Mouse (Mus musculus): ENCODE data around the gene Gpr143.
A peak's percentile ranks its signal among the peaks of the same experiment; 100 is the strongest.
"Not testable (repeated sequence)": the region's sequence is repeated elsewhere in the genome, so short reads cannot be mapped to it uniquely, and the experiment has no call there.

The Gpr143 gene

DNA sequence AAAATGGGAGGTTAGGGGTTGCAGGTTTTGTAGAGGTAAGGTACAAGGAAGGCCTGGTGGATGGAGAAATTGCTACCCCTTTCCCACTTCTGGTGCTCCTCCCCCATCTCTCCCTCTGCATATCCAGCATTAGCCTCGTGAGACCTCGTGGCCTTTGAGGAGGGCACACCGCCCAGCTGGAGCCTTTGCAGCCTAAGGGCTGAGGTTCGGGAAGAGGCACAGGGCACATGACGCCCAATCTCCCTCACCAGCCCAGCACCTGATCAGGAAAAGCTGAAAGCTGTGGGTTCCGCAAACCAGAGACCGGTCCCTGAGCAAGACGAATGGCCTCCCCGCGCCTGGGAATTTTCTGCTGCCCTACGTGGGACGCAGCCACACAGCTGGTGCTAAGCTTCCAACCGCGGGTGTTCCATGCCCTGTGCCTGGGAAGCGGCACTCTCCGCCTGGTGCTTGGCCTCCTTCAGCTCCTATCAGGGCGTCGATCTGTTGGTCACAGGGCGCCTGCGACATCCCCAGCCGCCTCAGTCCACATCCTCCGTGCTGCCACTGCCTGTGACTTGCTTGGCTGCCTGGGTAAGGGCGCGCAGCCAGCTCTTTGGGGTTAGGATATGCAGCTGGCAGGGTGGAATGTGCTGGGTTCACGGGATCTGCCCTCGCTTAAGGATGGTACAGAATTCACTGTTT lies at the start of gene Gpr143:
Gene Gpr143, plus strand, starts transcription at position 202 of the 684 bp plus-strand sequence.
- DNase-seq (ENCODE audit: low read depth, low spot score) = peak; percentile 39

DNA sequence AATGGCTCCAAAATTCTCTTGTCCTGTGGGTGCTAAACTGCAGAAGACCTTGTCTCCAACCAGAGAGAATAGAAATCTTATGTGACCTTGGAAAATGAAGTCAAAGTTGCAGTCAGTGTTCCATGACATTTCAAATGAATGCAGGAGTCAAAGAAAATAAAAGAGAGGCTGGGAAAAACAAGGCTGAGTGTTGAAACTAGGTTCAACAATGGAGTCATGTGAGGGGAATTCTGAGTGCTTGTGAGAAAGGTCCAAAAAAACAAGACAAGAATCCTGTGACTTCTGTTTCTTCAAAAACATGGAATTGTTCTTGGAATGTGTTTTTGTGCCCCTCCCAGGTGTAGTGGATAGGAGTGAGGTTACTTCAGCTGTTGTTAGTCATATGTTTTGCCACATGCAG lies 46.4 kb upstream of the Gpr143 start:
- DNase-seq (ENCODE audit: low read depth, low spot score) = no peak

DNA sequence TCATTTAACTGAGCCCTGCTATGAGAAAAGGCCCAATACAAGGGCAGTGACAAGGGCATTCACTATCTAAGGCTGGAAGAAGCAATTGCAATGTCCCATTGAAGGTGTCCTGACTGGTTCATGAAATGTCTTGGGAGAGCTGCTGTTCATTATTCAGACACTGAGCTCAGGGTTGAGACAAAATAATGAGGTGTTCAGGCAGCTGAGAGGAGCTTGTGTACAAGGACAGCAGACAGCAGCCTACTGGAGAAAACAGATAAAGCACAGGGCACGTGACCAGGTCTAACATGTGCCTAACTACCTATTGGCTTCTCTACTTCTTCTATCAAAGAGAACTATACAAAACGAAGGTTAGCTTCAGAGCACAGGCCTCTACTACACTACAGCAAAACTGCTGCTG lies 43.5 kb upstream of the Gpr143 start:
- peak; percentile 21 for DNase-seq (ENCODE audit: low read depth, low spot score)

DNA sequence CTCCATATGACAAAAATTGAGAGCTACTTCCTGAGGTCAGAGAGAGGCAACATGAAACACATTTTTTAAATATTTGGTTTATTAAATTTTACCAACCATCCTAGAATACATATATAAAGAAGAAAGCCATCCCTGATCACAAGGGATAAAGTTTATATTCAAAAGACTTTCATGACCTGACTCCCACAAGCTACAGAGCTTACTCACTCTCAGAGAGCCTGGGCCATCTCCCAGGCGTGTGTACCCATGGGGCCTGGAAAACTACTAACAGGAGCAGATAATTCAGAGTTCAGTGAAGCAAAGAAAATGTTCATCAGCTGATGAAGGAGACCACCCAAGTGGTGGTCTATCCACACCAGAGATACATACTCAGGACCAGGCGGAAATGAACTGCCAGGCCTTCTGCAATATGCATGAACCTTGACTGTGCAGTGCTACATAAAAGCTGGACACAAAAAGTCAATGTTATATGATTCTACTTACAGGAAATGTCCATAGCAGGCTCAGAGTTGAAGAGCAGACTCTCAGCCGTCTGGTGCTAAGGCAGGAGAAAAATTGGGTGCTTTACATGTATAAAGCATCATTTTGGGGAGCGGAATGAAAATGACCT lies 42.9 kb upstream of the Gpr143 start:
- DNase-seq (ENCODE audit: low read depth, low spot score) = no peak

GRCm38 (mm10) chrX:152743642-152744041 lies 38.1 kb upstream of the Gpr143 start:
- DNase-seq (ENCODE audit: low read depth, low spot score) = no peak

DNA sequence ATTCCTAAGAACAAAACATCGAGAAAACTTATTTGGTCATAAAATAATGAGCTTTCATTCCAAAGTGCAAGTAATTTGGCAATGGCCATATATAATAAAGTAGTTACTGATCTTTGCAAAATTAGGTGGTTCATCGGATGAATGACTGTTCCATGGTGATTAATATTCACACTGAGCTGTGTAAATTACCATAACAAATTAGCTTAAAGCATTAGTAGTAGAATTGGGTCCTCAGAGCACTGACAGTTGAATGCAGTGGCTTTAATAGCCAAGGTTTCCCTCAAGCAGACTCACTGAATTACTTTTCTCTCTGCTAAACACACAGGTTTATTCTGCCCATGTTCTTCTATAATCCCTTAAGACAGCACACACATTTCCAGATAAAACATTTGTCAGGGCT lies 35.8 kb upstream of the Gpr143 start:
- DNase-seq (ENCODE audit: low read depth, low spot score) = no peak

DNA sequence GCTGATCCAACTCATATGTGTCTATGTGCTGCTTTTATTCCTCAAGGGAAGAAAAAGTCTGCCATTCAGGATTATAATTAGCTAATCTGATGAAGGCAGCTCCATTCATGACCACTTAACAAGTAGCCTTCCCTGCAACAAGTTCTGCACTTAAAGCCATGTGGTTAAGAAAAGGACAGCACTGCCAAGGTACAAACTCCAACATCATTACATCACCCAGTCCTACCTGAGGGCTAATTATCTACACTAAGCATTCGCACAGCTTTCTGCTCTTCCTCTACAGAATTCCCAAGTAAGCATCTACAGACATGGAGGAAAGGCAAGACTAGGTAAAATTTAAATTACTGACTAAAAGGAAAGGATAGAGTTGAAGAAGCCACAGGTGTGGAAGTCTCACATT lies 25.9 kb upstream of the Gpr143 start:
- no peak for DNase-seq (ENCODE audit: low read depth, low spot score)

- DNase-seq (ENCODE audit: low read depth, low spot score) = no peak
Measured at GRCm38 (mm10) chrX:152756293-152756692, 25.4 kb upstream of the Gpr143 start.

DNA sequence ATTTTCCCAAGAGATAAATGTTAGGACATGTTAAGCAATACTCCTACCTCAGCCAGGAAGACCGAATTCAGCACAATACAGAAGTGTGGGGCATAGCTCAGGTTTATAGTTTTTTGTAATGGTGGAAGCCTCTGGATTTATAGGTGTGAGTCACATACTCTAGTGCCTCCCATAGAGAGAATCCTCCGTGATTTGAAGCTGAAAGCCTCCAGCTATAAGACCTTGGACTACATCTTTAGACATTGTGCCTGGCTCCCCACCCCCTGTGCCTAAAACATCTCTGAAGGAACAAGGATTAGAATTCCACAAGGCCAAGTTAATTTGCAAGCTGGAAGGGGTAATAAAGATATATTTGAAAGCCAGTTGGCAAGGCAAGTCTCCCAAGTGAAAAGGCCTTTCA lies 19.3 kb upstream of the Gpr143 start:
- DNase-seq (ENCODE audit: low read depth, low spot score) = no peak

DNA sequence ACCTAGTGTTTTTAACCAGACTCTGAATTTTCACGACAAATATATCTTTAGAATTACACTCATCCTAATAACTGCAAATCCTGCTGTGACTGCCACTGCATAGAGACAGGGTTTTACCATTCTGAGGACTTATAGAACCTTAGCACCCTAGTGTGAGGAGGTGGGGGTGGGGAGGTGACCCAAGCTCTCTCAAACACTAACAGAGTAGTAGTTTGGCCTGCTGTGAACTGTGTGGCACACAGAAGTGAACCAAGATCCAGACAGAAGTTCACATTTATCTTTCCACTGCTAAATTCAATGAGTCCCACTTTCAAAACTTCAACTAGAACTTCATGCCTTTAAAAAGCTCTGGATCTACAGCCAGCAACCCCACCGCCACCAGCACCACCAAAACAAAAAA lies 18.9 kb upstream of the Gpr143 start:
- no peak for DNase-seq (ENCODE audit: low read depth, low spot score)

DNA sequence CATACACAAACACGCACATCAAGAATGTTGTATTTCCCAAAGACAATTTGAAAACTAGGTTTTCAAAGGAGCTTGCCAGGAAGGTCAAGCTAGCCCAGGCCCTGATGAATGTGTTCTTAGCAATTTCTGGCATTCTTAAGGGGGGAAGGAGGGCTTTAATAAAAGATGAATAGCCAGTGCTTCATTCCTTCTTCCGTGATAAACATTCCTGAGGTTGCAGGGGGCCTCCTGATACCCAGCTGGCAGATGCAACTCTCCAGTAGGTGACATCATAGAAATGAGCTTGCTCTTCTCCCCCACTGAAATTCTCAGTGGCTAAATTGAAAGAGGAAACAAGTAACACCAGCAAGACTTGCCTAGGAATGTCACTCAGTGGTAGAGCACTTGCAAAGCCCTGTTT lies 17.6 kb upstream of the Gpr143 start:
- DNase-seq (ENCODE audit: low read depth, low spot score) = peak; percentile 78

DNA sequence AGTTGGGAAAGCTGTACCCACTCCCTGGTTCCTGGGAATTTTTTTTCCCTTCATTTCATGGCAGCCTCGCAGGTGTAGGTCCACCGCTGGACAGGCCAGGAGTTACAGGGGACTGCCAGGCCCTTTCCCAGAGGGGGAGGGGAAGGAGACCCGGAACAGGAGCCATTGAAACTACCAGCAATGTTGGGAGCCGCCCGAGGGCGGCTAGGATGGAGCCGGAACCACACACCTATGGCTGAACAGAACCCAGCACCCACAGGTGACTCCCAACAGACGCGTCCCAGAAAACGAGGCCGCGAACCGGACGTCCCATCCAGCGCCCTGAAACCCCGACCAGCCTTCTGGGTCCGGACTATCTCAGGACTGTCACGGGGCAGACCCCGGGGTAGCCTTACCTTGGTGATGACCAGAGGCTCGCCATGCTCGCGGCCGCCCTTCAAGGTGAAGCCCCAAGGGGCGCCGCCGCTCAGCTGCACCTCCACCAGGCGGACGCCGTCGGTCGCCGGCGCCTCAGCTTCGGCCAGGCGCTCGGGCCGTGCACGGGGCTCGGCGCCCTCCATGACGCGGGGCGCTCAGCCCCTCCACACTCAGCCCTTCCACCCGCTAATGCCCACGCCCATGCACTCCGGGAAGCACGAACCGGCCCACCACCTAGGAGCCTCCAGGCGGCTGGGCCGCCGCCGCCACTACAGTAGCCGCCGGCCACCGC lies 12.7 kb upstream of the Gpr143 start, which contains the start of gene Shroom2:
Gene Shroom2, minus strand, starts transcription at position 575 of the 709 bp plus-strand sequence.
- no peak for DNase-seq (ENCODE audit: low read depth, low spot score)

DNA sequence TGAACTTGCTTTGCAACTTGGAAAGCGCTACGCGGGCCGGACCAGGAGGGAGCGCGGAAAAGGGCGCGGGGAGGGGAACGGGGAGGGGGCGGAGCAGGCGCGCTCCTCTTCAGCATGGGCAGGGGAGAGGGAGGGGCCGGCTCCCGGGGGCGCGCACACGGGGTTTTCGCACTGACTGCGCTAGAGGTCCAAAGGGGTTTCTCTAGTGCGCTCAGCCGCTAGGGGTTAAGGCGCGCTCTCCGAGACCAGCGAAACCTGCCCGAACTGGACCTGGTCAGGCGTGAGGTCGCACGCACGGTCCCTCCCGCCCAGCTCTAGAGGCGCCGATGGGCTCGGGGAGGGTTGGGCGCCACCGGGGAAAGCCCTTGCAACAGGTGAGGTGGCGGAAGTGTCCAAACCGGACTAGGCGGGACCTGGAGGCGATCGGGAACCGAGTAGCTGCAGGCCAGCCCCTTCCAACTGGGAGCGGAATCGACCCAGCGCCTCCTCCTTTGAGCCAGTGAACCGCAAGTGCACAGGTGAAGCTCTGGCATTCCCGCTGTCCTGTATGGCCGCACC lies 12.0 kb upstream of the Gpr143 start:
- DNase-seq (ENCODE audit: low read depth, low spot score) = peak; percentile 85

DNA sequence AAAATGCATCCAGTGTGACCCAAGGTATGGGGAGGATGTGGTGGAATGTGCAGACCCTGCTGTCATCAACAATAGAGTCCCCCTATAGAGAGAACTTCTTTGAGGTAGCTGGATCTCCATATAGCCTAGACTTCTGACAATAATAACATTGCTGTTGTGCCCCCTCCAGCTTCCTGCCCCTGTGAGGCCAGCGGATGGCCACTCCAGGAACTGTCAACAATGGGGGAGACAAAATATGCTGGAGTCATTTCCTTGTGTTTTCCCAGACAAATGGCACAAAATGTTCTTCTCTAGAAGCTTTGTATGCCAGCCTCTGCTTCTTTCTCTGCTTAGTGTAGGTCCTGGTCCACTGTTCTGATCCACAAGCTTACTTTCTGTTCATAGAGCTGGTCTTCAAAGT lies 6.4 kb downstream of the Gpr143 start:
- no peak for DNase-seq (ENCODE audit: low read depth, low spot score)

DNA sequence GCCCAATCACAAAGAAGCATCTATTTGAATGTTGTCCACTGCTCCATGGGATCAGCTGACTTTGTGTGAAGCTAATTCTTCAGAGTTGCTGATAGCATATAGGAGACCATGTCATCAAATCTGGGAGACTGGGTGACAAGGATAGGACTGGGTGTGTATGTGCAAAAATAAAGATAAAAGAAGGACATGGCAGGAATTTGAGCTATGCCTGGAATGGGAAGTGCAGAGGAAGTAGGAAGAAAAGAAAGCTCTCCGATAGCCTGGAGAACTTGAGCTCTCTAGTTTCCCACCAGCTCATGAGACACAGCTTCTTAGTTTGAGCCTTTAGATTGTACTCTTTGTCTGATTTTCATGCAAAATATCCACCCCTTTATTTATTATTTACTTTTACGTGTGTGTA lies 6.9 kb downstream of the Gpr143 start:
- DNase-seq (ENCODE audit: low read depth, low spot score) = peak; percentile 64

- no peak for DNase-seq (ENCODE audit: low read depth, low spot score)
Measured at GRCm38 (mm10) chrX:152805317-152805716, 23.6 kb downstream of the Gpr143 start.

DNA sequence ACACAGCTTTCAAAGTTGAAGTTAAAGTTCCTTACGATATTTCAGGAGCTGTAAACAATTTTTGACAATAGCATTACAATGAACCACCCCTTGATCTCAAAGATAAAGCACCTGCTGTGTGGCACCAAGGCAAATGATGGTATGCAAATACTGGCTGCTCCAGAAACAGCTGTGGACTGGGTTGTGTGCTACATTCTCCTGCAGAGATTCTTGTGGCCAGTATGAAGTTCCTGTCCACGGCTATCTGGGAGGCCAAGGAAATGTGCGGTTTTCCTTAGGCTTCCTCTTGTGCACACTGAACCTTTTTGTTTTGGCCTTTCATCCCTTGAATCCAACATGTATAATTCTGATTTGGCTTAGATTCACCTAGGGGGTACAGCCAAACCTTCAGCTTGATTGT lies 31.6 kb downstream of the Gpr143 start:
- no peak for DNase-seq (ENCODE audit: low read depth, low spot score)

DNA sequence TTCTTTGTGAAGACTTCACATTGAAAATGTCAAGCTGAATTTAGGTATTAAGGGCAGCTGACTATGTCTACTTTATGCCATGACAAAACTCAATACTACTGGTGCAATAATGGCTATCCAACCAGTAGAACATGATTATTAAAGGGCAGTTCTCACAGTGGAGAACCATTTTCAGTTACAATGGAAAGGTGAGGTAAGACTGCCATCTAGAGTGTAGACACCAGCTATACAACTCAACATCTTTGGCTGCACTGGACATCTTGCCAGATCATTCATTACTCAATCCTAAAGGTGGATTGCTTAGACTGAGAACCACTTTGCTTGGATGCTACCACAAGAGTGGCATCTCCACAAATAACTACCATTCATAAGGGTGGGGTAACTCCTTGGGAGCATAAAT lies 37.3 kb downstream of the Gpr143 start:
- peak; percentile 25 for DNase-seq (ENCODE audit: low read depth, low spot score)

DNA sequence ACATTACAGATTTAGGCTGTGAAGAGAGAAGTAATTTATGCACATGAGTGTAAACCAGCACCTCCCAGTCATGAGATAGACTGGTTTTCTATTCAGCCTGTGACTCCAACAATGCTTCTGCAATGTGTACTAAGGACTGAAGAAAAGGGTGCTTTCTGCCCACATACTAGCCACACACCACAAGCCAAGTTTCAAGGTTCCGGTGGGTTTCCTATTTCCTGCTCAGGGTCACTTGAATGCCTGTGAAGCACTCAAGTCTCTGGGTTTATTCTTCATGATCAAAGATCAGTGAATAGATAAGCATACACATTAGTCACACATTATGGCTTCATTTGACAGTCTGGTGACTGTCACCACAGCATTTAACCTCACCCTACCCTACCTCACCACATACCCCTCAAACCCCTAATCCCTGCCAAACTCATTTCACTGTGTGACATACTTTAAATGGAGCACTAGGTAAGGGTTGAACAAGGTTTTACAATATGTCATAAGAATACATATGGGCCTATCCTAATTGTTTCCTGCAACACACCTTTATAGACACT lies 49.4 kb downstream of the Gpr143 start:
- DNase-seq (ENCODE audit: low read depth, low spot score) = not testable (repeated sequence)

GRCm38 (mm10) chrX:152834940-152835339 lies 53.2 kb downstream of the Gpr143 start:
- peak; percentile 39 for DNase-seq (ENCODE audit: low read depth, low spot score)

GRCm38 (mm10) chrX:152855076-152855772 lies 73.5 kb downstream of the Gpr143 start:
- DNase-seq (ENCODE audit: low read depth, low spot score) = no peak
